In the genomic region with DNA sequence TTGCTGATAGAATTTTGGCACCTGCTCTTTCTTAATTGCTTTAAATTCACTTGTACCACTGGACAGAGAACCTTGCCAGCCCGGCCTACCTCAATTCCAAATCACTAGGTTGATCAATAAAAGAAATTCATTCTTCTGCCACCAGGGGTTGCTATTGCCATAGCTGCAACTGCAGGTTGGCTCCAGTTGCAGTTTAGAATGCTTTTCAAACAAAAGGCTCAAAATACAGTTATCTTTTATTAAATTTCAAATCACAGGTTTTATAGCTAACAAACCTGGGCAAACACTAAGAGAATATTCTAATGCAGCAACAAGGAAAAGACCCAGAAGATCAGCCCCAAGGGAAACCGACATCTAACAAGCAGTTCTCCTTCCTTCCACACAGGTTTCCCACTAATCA, we compare ENCODE assay signal across 9 mouse cellular contexts. TPM values are rescaled to one million over a fixed set of nuclear protein-coding genes. Genes with fewer than 3 reads are reported as not detected.
DNase-seq lines count a peak whose midpoint lies in the region; ATAC-seq and TF ChIP-seq lines count a peak whose summit lies in the region.
"Had no signal": no experiment of that assay in that cellular context is flagged by ENCODE, and none has a peak within 500 bp of the region (broad histone marks: within the 10 kb centered on the region; RNA-seq: fewer than 3 reads in every experiment).

No protein-coding gene starts in this region.

- H3K4me3 ChIP-seq in hindbrain, postnatal 0 days (ENCODE audit: low read length): no peak overlapping the region
- H3K4me3 ChIP-seq in hindbrain, embryonic 16.5 days (ENCODE audit: low read length): no peak overlapping the region

- peaks cover 10% of the 10 kb centered on the region for H3K4me1 ChIP-seq in hindbrain, postnatal 0 days (ENCODE audit: insufficient read depth, low read length)
- peaks cover 13% of the 10 kb centered on the region for H3K4me1 ChIP-seq in hindbrain, embryonic 16.5 days (ENCODE audit: control insufficient read depth, insufficient read depth, low read depth, low read length)

- peak; percentile 87 for DNase-seq in hindbrain, postnatal 0 days (ENCODE audit: low spot score)
- peak; percentile 32 for DNase-seq in 3134 (ENCODE audit: extremely low read depth, insufficient read length, low spot score)
- DNase-seq in cerebellum, postnatal 14 days: peak; percentile 68 to 77
- DNase-seq in kidney, postnatal 36 days: peak; percentile 56 to 77
- peak; percentile 32 to 66 for DNase-seq in spleen, postnatal 4 days (ENCODE audit: low spot score in 2 of 2)
- DNase-seq in right cerebral cortex, postnatal 14 days: no peak

- ATAC-seq in hindbrain, postnatal 0 days: no peak
- no peak for ATAC-seq in hindbrain, embryonic 16.5 days
- ATAC-seq in CD4-positive, CD25-positive, alpha-beta regulatory T cell, adult 4 months: peak; percentile 61

- H3K27ac ChIP-seq in hindbrain, postnatal 0 days: no peak overlapping the region
- H3K27ac ChIP-seq in hindbrain, embryonic 16.5 days (ENCODE audit: low read depth, low read length): no peak overlapping the region
- H3K27ac ChIP-seq: macrophage had no signal

- H3K4me2 ChIP-seq in hindbrain, postnatal 0 days (ENCODE audit: low read depth, low read length): no peak overlapping the region
- H3K4me2 ChIP-seq in hindbrain, embryonic 16.5 days (ENCODE audit: low read length): no peak overlapping the region

- TF ChIP-seq CTCF in hindbrain, postnatal 0 days (IDR thresholded peaks at IDR 0.05; ENCODE audit: low read depth): peak; percentile 84

- WGBS in hindbrain, postnatal 0 days: 40% methylated on average over 2 of the region's 2 CpGs
- 35% methylated on average over 2 of the region's 2 CpGs for WGBS in hindbrain, embryonic 16.5 days

- H3K36me3 ChIP-seq in hindbrain, postnatal 0 days (ENCODE audit: insufficient read depth, low read length): no peaks in the 10 kb centered on the region
- H3K36me3 ChIP-seq in hindbrain, embryonic 16.5 days (ENCODE audit: control insufficient read depth, insufficient read depth, low read length): no peaks in the 10 kb centered on the region

- H3K9ac ChIP-seq in hindbrain, postnatal 0 days (replicated peaks; ENCODE audit: low read length): no peak overlapping the region
- H3K9ac ChIP-seq in hindbrain, embryonic 16.5 days (ENCODE audit: low read depth, low read length): no peak overlapping the region

- H3K9me3 ChIP-seq in hindbrain, postnatal 0 days (ENCODE audit: low read length): no peaks in the 10 kb centered on the region
- H3K9me3 ChIP-seq in hindbrain, embryonic 16.5 days (ENCODE audit: control insufficient read depth, low read length): no peaks in the 10 kb centered on the region

- H3K27me3 ChIP-seq in hindbrain, postnatal 0 days (ENCODE audit: insufficient read depth, low read length): no peaks in the 10 kb centered on the region
- H3K27me3 ChIP-seq in hindbrain, embryonic 16.5 days (replicated peaks; ENCODE audit: control insufficient read depth, insufficient read depth, low read length): no peaks in the 10 kb centered on the region

RNA-seq across cellular contexts. Expression of a gene that starts 3.0 kb away (rescaled TPM):
- total RNA-seq in hindbrain, postnatal 0 days (2014; rRNA removed): 128 and 143 TPM in 2 replicates
- polyA plus RNA-seq in hindbrain, postnatal 0 days (2015; fragmentation: Nextera tagmentation; extraction: Ambion mirVana): 219 and 220 TPM in 2 replicates
- 263 and 273 TPM in 2 replicates for polyA plus RNA-seq in hindbrain, embryonic 16.5 days (2015; fragmentation: Nextera tagmentation; extraction: Ambion mirVana)
- 100 to 1,000 TPM; 181 to 233 TPM for polyA plus RNA-seq in CD4-positive, CD25-positive, alpha-beta regulatory T cell, adult 4 months (2017; shearing (Covaris generic))

RNA-seq across cellular contexts. Expression of a gene that starts 5.2 kb away (rescaled TPM):
- 11.6 and 15.5 TPM in 2 replicates for total RNA-seq in hindbrain, postnatal 0 days (2014; rRNA removed)
- 242 and 247 TPM in 2 replicates for polyA plus RNA-seq in hindbrain, postnatal 0 days (2015; fragmentation: Nextera tagmentation; extraction: Ambion mirVana)
- polyA plus RNA-seq in hindbrain, embryonic 16.5 days (2015; fragmentation: Nextera tagmentation; extraction: Ambion mirVana): 236 and 237 TPM in 2 replicates
- 10 to 100 TPM; 78.2 to 81.2 TPM for polyA plus RNA-seq in CD4-positive, CD25-positive, alpha-beta regulatory T cell, adult 4 months (2017; shearing (Covaris generic))

RNA-seq across cellular contexts. Expression of a gene that starts 5.5 kb away (rescaled TPM):
- not detected in 2 replicates for total RNA-seq in hindbrain, postnatal 0 days (2014; rRNA removed)
- 3.2 and 3.4 TPM in 2 replicates for polyA plus RNA-seq in hindbrain, postnatal 0 days (2015; fragmentation: Nextera tagmentation; extraction: Ambion mirVana)
- polyA plus RNA-seq in hindbrain, embryonic 16.5 days (2015; fragmentation: Nextera tagmentation; extraction: Ambion mirVana): 5.4 TPM in 2 replicates
- polyA plus RNA-seq in CD4-positive, CD25-positive, alpha-beta regulatory T cell, adult 4 months (2017; shearing (Covaris generic)): 10 to 100 TPM; 25.1 to 38.5 TPM

RNA-seq across cellular contexts. Expression of a gene that starts 15.6 kb away (rescaled TPM):
- 16.7 and 20.6 TPM in 2 replicates for total RNA-seq in hindbrain, postnatal 0 days (2014; rRNA removed)
- 8.4 and 9.1 TPM in 2 replicates for polyA plus RNA-seq in hindbrain, postnatal 0 days (2015; fragmentation: Nextera tagmentation; extraction: Ambion mirVana)
- polyA plus RNA-seq in hindbrain, embryonic 16.5 days (2015; fragmentation: Nextera tagmentation; extraction: Ambion mirVana): 7.8 and 9.7 TPM in 2 replicates
- 10 to 100 TPM in 1 of 2 experiments, 1 to 10 TPM in 1; 8.2 to 10.2 TPM for polyA plus RNA-seq in CD4-positive, CD25-positive, alpha-beta regulatory T cell, adult 4 months (2017; shearing (Covaris generic))

RNA-seq across cellular contexts. Expression of a gene that starts 20.0 kb away (rescaled TPM):
- total RNA-seq in hindbrain, postnatal 0 days (2014; rRNA removed): 2.9 and 10.7 TPM in 2 replicates
- 4.9 and 6.8 TPM in 2 replicates for polyA plus RNA-seq in hindbrain, postnatal 0 days (2015; fragmentation: Nextera tagmentation; extraction: Ambion mirVana)
- 4.6 and 5.7 TPM in 2 replicates for polyA plus RNA-seq in hindbrain, embryonic 16.5 days (2015; fragmentation: Nextera tagmentation; extraction: Ambion mirVana)
- 1 to 10 TPM; 3.1 to 3.8 TPM for polyA plus RNA-seq in CD4-positive, CD25-positive, alpha-beta regulatory T cell, adult 4 months (2017; shearing (Covaris generic))
